Mouse (Mus musculus): ENCODE results near the gene Mxi1. TPM values are rescaled to one million over a fixed set of nuclear protein-coding genes. Genes with fewer than 3 reads are reported as not detected.
A peak's percentile ranks its signal among the peaks of the same experiment; 100 is the strongest.

Gene Mxi1
- 87.9 to 137 TPM (median 113 TPM) in 3 replicates for total RNA-seq (2017)

- peak; percentile 54 for ATAC-seq (replicated peaks; ENCODE audit: insufficient number of reproducible peaks, low FRiP score, low TSS enrichment, poor library complexity, severe bottlenecking)
These were observed at the start of gene Mxi1 for GRCm38 (mm10) chr19:53310348-53310747. Gene Mxi1 (plus strand): TSS chr19:53310518.

- no peak for ATAC-seq (replicated peaks; ENCODE audit: insufficient number of reproducible peaks, low FRiP score, low TSS enrichment, poor library complexity, severe bottlenecking)
These were observed 49.5 kb upstream of the Mxi1 start for GRCm38 (mm10) chr19:53260828-53261227.

GRCm38 (mm10) chr19:53262061-53262460, 48.3 kb upstream of the Mxi1 start:
- no peak for ATAC-seq (replicated peaks; ENCODE audit: insufficient number of reproducible peaks, low FRiP score, low TSS enrichment, poor library complexity, severe bottlenecking)

- ATAC-seq (replicated peaks; ENCODE audit: insufficient number of reproducible peaks, low FRiP score, low TSS enrichment, poor library complexity, severe bottlenecking): no peak
These were observed 46.2 kb upstream of the Mxi1 start for GRCm38 (mm10) chr19:53263859-53264733.

GRCm38 (mm10) chr19:53264821-53265727, 45.2 kb upstream of the Mxi1 start:
- ATAC-seq (replicated peaks; ENCODE audit: insufficient number of reproducible peaks, low FRiP score, low TSS enrichment, poor library complexity, severe bottlenecking): no peak

GRCm38 (mm10) chr19:53267305-53267704, 43.0 kb upstream of the Mxi1 start:
- no peak for ATAC-seq (replicated peaks; ENCODE audit: insufficient number of reproducible peaks, low FRiP score, low TSS enrichment, poor library complexity, severe bottlenecking)

- ATAC-seq (replicated peaks; ENCODE audit: insufficient number of reproducible peaks, low FRiP score, low TSS enrichment, poor library complexity, severe bottlenecking): peak; percentile 90
These were observed 37.1 kb upstream of the Mxi1 start for GRCm38 (mm10) chr19:53273055-53273722.

- peak; percentile 75 for ATAC-seq (replicated peaks; ENCODE audit: insufficient number of reproducible peaks, low FRiP score, low TSS enrichment, poor library complexity, severe bottlenecking)
These were observed 36.4 kb upstream of the Mxi1 start for GRCm38 (mm10) chr19:53273781-53274428.

- no peak for ATAC-seq (replicated peaks; ENCODE audit: insufficient number of reproducible peaks, low FRiP score, low TSS enrichment, poor library complexity, severe bottlenecking)
These were observed 35.1 kb upstream of the Mxi1 start for GRCm38 (mm10) chr19:53275204-53275603.

- no peak for ATAC-seq (replicated peaks; ENCODE audit: insufficient number of reproducible peaks, low FRiP score, low TSS enrichment, poor library complexity, severe bottlenecking)
These were observed 33.2 kb upstream of the Mxi1 start for GRCm38 (mm10) chr19:53276902-53277707.

GRCm38 (mm10) chr19:53278491-53279415, 31.6 kb upstream of the Mxi1 start:
- no peak for ATAC-seq (replicated peaks; ENCODE audit: insufficient number of reproducible peaks, low FRiP score, low TSS enrichment, poor library complexity, severe bottlenecking)

- ATAC-seq (replicated peaks; ENCODE audit: insufficient number of reproducible peaks, low FRiP score, low TSS enrichment, poor library complexity, severe bottlenecking): no peak
These were observed 30.1 kb upstream of the Mxi1 start for GRCm38 (mm10) chr19:53280254-53280653.

- ATAC-seq (replicated peaks; ENCODE audit: insufficient number of reproducible peaks, low FRiP score, low TSS enrichment, poor library complexity, severe bottlenecking): no peak
These were observed 27.7 kb upstream of the Mxi1 start for GRCm38 (mm10) chr19:53282571-53282970.

- no peak for ATAC-seq (replicated peaks; ENCODE audit: insufficient number of reproducible peaks, low FRiP score, low TSS enrichment, poor library complexity, severe bottlenecking)
These were observed 26.6 kb upstream of the Mxi1 start for GRCm38 (mm10) chr19:53283742-53284141.

GRCm38 (mm10) chr19:53284268-53285208, 25.8 kb upstream of the Mxi1 start:
- ATAC-seq (replicated peaks; ENCODE audit: insufficient number of reproducible peaks, low FRiP score, low TSS enrichment, poor library complexity, severe bottlenecking): peak; percentile 79

Data from monocyte, adult 5-6 weeks (primary cell).